Mouse (Mus musculus): ENCODE measurements around the gene Tiam2.

The Tiam2 gene

GRCm38 (mm10) chr17:3396881-3397281, 70.5 kb downstream of the Tiam2 start:
- no peak for DNase-seq (ENCODE audit: low spot score)

GRCm38 (mm10) chr17:3397836-3398235, 71.5 kb downstream of the Tiam2 start:
- DNase-seq (ENCODE audit: low spot score) = no peak

- DNase-seq (ENCODE audit: low spot score) = no peak
Measured at GRCm38 (mm10) chr17:3405350-3406073, 79.1 kb downstream of the Tiam2 start.

GRCm38 (mm10) chr17:3407051-3407450, 80.7 kb downstream of the Tiam2 start:
- no peak for DNase-seq (ENCODE audit: low spot score)

- DNase-seq (ENCODE audit: low spot score) = no peak
Measured at GRCm38 (mm10) chr17:3410307-3410706, 83.9 kb downstream of the Tiam2 start.

GRCm38 (mm10) chr17:3412771-3413170, 86.4 kb downstream of the Tiam2 start:
- DNase-seq (ENCODE audit: low spot score) = no peak

GRCm38 (mm10) chr17:3415580-3415979, 89.2 kb downstream of the Tiam2 start:
- DNase-seq (ENCODE audit: low spot score) = peak; percentile 52

- no peak for DNase-seq (ENCODE audit: low spot score)
Measured at GRCm38 (mm10) chr17:3416401-3416800, 90.0 kb downstream of the Tiam2 start.

GRCm38 (mm10) chr17:3419368-3419928, 93.1 kb downstream of the Tiam2 start:
- no peak for DNase-seq (ENCODE audit: low spot score)

GRCm38 (mm10) chr17:3420148-3420547, 93.8 kb downstream of the Tiam2 start:
- no peak for DNase-seq (ENCODE audit: low spot score)

GRCm38 (mm10) chr17:3423416-3423815, 97.0 kb downstream of the Tiam2 start:
- no peak for DNase-seq (ENCODE audit: low spot score)

- no peak for DNase-seq (ENCODE audit: low spot score)
Measured at GRCm38 (mm10) chr17:3428659-3429058, 102.3 kb downstream of the Tiam2 start.

GRCm38 (mm10) chr17:3432590-3433498, 106.5 kb downstream of the Tiam2 start:
- no peak for DNase-seq (ENCODE audit: low spot score)

- no peak for DNase-seq (ENCODE audit: low spot score)
Measured at GRCm38 (mm10) chr17:3433521-3434271, 107.3 kb downstream of the Tiam2 start.

- no peak for DNase-seq (ENCODE audit: low spot score)
Measured at GRCm38 (mm10) chr17:3435299-3435698, 108.9 kb downstream of the Tiam2 start.

GRCm38 (mm10) chr17:3436841-3437515, 110.6 kb downstream of the Tiam2 start:
- DNase-seq (ENCODE audit: low spot score) = no peak

- DNase-seq (ENCODE audit: low spot score) = no peak
Measured at GRCm38 (mm10) chr17:3442526-3443401, 116.4 kb downstream of the Tiam2 start.

- DNase-seq (ENCODE audit: low spot score) = peak; percentile 31
Measured at GRCm38 (mm10) chr17:3446191-3446950, 120.0 kb downstream of the Tiam2 start.

- peak; percentile 50 for DNase-seq (ENCODE audit: low spot score)
Measured at GRCm38 (mm10) chr17:3448725-3449124, 122.4 kb downstream of the Tiam2 start.

- peak; percentile 64 for DNase-seq (ENCODE audit: low spot score)
Measured at GRCm38 (mm10) chr17:3451077-3451476, 124.7 kb downstream of the Tiam2 start.

Data from ovary, postnatal 14 days (tissue).